Mouse (Mus musculus): ENCODE results near the gene Mcm2. TPM values are rescaled to one million over a fixed set of nuclear protein-coding genes. Genes with fewer than 3 reads are reported as not detected.

The Mcm2 gene
- polyA plus RNA-seq, 1 experiment: 126 TPM

DNA sequence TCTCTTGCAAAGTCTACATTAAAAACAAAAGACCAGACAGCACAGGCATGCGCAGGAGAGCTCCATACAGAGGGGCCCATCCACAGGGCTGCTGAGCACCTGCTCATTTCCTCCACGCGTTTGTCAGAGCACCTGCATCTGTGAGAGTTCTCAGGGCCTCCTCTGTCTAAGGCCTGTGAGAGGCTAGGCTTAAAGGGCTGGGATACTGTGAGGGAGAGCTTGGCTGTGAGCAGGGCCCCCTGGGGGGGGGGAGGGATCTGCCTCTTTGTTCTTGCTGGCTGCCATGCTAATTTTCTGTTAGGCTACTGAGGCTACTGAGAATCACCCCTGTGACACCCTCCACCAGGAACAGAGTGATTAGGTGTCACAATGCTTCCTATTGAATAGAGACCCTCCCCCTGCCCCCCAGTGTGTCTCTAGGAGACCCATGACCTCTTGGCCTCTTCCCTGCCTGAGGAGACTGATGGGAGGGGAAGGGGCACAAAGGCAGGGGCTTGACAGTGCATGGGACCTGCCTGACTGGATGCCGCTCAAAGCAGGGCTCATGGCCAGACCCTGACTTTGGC lies 27.1 kb upstream of the Mcm2 start:
- no peaks in the 10 kb centered on the region for H3K27me3 ChIP-seq (ENCODE audit: control insufficient read depth, insufficient read depth, insufficient read length)
- no peaks in the 10 kb centered on the region for H3K79me2 ChIP-seq (ENCODE audit: control insufficient read depth, insufficient read depth)
- no peaks in the 10 kb centered on the region for H3K36me3 ChIP-seq (ENCODE audit: control insufficient read depth, insufficient read depth)
- H3ac ChIP-seq (ENCODE audit: control insufficient read depth, insufficient read length, low read depth): no peak overlapping the region
- no peak overlapping the region for H3K4me3 ChIP-seq (ENCODE audit: insufficient read depth, poor library complexity, severe bottlenecking)
- no peak for TF ChIP-seq MYOD1 (IDR thresholded peaks at IDR 0.05; ENCODE audit: control insufficient read depth, insufficient read length, low read depth)
- no peak for TF ChIP-seq FOSL1 (IDR thresholded peaks at IDR 0.05; ENCODE audit: insufficient read depth, low read length, poor library complexity, severe bottlenecking)
- TF ChIP-seq CEBPB (IDR thresholded peaks at IDR 0.05; ENCODE audit: low read depth): no peak
- no peak for TF ChIP-seq CTCF (IDR thresholded peaks at IDR 0.05; ENCODE audit: control insufficient read depth, insufficient read depth, insufficient read length)
- TF ChIP-seq USF1 (IDR thresholded peaks at IDR 0.05; ENCODE audit: low read depth): no peak
- no peak for TF ChIP-seq MYOG (IDR thresholded peaks at IDR 0.05; ENCODE audit: control insufficient read depth, extremely low read depth, insufficient read length)
- no peak for TF ChIP-seq MAX (IDR thresholded peaks at IDR 0.05)
- H3K79me3 ChIP-seq (ENCODE audit: low read depth): no peaks in the 10 kb centered on the region

DNA sequence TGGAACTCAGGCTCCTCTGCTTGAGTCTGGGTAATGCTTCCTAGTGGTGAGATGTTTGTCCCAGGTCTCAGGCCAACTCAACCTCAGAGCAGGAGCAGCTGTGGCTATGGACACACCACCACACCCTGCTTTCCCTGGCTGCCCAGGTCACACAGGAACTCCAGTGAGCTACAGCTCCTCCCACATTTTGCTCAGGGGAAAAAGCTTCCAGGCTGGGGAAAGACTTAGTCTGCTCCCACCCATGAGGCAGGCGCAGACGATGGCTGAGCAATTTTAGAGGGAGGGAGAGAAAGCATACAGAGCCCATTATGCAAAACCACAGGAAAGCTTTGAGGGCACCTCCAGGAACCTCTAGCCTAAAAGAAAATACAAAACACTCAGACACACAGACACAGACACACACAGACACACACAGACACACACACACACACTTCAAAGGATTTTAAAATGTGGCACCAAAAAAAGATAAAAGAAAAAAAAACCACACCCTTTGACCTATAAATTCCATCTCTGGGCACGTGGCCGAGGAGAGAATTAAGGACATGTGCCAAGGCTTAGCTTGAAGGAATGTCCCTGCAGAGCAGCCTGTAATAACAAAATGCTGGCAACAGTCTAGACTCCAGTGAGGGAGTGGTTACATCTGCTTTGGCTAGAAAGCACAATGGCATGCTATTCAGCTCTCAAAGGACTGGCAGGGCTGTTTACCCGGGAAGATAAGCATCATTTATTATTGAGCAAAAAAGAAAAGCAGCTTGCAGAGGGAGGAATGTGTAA lies 26.1 kb upstream of the Mcm2 start:
- Histone ChIP-seq H3K36me3 (ENCODE audit: control insufficient read depth, insufficient read depth) (no peaks in the 10 kb centered on the region), H3K79me3 (ENCODE audit: low read depth) (no peaks in the 10 kb centered on the region), H3K79me2 (ENCODE audit: control insufficient read depth, insufficient read depth) (no peaks in the 10 kb centered on the region), H3K27me3 (ENCODE audit: control insufficient read depth, insufficient read depth, insufficient read length) (no peaks in the 10 kb centered on the region), H3ac (ENCODE audit: control insufficient read depth, insufficient read length, low read depth) (no peak overlapping the region), H3K4me3 (ENCODE audit: insufficient read depth, poor library complexity, severe bottlenecking) (no peak overlapping the region)
- TF ChIP-seq MAX (IDR thresholded peaks at IDR 0.05): peak; percentile 88
- no peak for TF ChIP-seq FOSL1 (IDR thresholded peaks at IDR 0.05; ENCODE audit: insufficient read depth, low read length, poor library complexity, severe bottlenecking)
- TF ChIP-seq CEBPB (IDR thresholded peaks at IDR 0.05; ENCODE audit: low read depth): no peak
- TF ChIP-seq USF1 (IDR thresholded peaks at IDR 0.05; ENCODE audit: low read depth): peak; percentile 92
- peak; percentile 62 for TF ChIP-seq MYOD1 (IDR thresholded peaks at IDR 0.05; ENCODE audit: control insufficient read depth, insufficient read length, low read depth)

DNA sequence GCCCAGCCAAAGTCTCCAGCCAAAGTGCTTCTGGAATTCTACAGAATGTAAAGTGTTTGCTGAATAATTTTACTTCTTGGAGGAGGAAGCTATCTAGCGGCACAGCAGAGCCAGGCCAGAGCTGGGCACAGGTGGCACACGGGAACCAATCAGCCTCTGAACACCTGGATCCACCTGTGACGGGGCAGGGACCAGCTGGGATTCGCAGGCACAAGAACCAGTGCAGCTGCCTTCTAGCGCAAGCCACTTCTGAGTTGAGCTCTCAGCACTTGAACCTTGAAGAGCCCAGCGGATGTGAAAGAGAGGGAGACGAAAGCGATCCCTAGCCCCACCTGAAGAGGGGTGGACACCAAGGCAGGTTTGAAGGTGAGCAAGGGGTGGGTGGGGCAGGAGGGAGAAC lies 20.2 kb upstream of the Mcm2 start:
- no peak overlapping the region for H3ac ChIP-seq (ENCODE audit: control insufficient read depth, insufficient read length, low read depth)
- no peaks in the 10 kb centered on the region for H3K36me3 ChIP-seq (ENCODE audit: control insufficient read depth, insufficient read depth)
- no peaks in the 10 kb centered on the region for H3K27me3 ChIP-seq (ENCODE audit: control insufficient read depth, insufficient read depth, insufficient read length)
- no peaks in the 10 kb centered on the region for H3K79me2 ChIP-seq (ENCODE audit: control insufficient read depth, insufficient read depth)
- H3K4me3 ChIP-seq (ENCODE audit: insufficient read depth, poor library complexity, severe bottlenecking): no peak overlapping the region
- no peak for TF ChIP-seq CTCF (IDR thresholded peaks at IDR 0.05; ENCODE audit: control insufficient read depth, insufficient read depth, insufficient read length)
- H3K79me3 ChIP-seq (ENCODE audit: low read depth): no peaks in the 10 kb centered on the region

DNA sequence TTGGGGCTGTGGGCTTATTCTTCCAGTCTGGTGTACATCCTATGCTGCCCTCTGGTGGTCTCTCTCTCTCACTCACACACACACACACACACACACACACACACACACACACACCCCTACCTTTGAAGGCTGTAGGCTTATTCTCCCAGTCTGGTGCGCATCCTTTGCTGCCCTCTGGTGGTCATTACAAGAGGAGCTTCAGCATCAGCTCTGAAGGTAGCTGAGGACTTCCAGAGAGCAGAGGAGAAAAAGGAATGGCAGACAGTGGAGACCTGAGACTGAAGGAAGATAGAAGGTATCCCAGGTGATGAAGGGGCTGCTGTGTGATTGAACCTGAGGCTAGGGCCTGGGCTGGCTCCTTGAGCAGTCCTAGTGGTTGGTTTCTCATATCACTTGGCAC lies 17.6 kb upstream of the Mcm2 start:
- peaks cover 5% of the 10 kb centered on the region for H3K36me3 ChIP-seq (ENCODE audit: control insufficient read depth, insufficient read depth)
- TF ChIP-seq CTCF (IDR thresholded peaks at IDR 0.05; ENCODE audit: control insufficient read depth, insufficient read depth, insufficient read length) (peak; percentile 34), CEBPB (IDR thresholded peaks at IDR 0.05; ENCODE audit: low read depth) (no peak), MYOG (IDR thresholded peaks at IDR 0.05; ENCODE audit: control insufficient read depth, extremely low read depth, insufficient read length) (no peak)
- H3ac ChIP-seq (ENCODE audit: control insufficient read depth, insufficient read length, low read depth): no peak overlapping the region
- no peaks in the 10 kb centered on the region for H3K79me3 ChIP-seq (ENCODE audit: low read depth)
- H3K4me3 ChIP-seq (ENCODE audit: insufficient read depth, poor library complexity, severe bottlenecking): no peak overlapping the region
- no peaks in the 10 kb centered on the region for H3K79me2 ChIP-seq (ENCODE audit: control insufficient read depth, insufficient read depth)
- H3K27me3 ChIP-seq (ENCODE audit: control insufficient read depth, insufficient read depth, insufficient read length): no peaks in the 10 kb centered on the region

DNA sequence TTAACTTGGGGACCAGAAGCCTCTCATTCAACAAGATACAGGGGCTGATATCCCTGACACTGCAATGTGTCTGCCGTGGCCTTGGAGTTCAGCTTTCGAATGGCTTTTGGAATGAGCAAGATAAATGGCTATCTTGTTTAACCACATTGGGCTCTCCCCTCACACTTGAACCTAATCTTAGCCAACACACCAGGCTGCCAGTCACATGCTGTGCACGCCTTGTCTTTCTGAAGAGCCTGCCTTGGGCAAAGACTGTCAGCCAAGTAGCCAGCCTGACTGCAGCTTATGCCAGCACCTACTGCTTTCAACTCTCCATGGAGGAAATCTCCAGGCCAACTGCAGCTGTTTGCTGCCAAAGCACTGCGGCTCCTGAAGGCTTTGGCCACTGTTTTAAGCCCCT lies 16.9 kb upstream of the Mcm2 start:
- H3K27me3 ChIP-seq (ENCODE audit: control insufficient read depth, insufficient read depth, insufficient read length): no peaks in the 10 kb centered on the region
- TF ChIP-seq FOSL1 (IDR thresholded peaks at IDR 0.05; ENCODE audit: insufficient read depth, low read length, poor library complexity, severe bottlenecking): no peak
- TF ChIP-seq CEBPB (IDR thresholded peaks at IDR 0.05; ENCODE audit: low read depth): no peak
- no peak for TF ChIP-seq USF1 (IDR thresholded peaks at IDR 0.05; ENCODE audit: low read depth)
- no peak for TF ChIP-seq CTCF (IDR thresholded peaks at IDR 0.05; ENCODE audit: control insufficient read depth, insufficient read depth, insufficient read length)
- no peak for TF ChIP-seq MYOG (IDR thresholded peaks at IDR 0.05; ENCODE audit: control insufficient read depth, extremely low read depth, insufficient read length)
- no peak for TF ChIP-seq MAX (IDR thresholded peaks at IDR 0.05)
- TF ChIP-seq MYOD1 (IDR thresholded peaks at IDR 0.05; ENCODE audit: control insufficient read depth, insufficient read length, low read depth): no peak
- no peak overlapping the region for H3K4me3 ChIP-seq (ENCODE audit: insufficient read depth, poor library complexity, severe bottlenecking)
- peaks cover 5% of the 10 kb centered on the region for H3K36me3 ChIP-seq (ENCODE audit: control insufficient read depth, insufficient read depth)
- H3K79me3 ChIP-seq (ENCODE audit: low read depth): no peaks in the 10 kb centered on the region
- no peak overlapping the region for H3ac ChIP-seq (ENCODE audit: control insufficient read depth, insufficient read length, low read depth)
- no peaks in the 10 kb centered on the region for H3K79me2 ChIP-seq (ENCODE audit: control insufficient read depth, insufficient read depth)

DNA sequence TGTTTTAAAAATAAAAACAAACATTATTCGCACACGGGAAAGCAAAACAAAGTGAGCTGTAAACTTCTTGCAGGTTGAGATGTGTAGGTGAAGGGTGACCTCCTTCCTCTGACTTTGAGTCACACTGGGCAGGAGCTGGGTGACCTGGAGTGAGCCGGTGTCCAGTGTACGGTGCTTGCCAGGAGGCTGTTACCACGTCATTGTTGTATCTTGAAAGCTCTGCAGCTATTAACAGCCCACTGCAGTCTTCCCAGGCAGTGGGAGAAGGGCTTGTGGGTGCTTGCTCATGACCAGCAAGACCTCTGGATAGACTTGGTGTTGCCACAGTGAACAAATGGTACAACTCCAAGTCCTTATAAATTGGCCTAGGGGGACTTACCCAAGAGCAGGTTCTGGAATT lies 16.2 kb upstream of the Mcm2 start:
- Histone ChIP-seq H3K27me3 (ENCODE audit: control insufficient read depth, insufficient read depth, insufficient read length) (no peaks in the 10 kb centered on the region), H3ac (ENCODE audit: control insufficient read depth, insufficient read length, low read depth) (no peak overlapping the region), H3K79me2 (ENCODE audit: control insufficient read depth, insufficient read depth) (no peaks in the 10 kb centered on the region), H3K36me3 (ENCODE audit: control insufficient read depth, insufficient read depth) (peaks cover 5% of the 10 kb centered on the region), H3K4me3 (ENCODE audit: insufficient read depth, poor library complexity, severe bottlenecking) (no peak overlapping the region), H3K79me3 (ENCODE audit: low read depth) (no peaks in the 10 kb centered on the region)
- TF ChIP-seq USF1 (IDR thresholded peaks at IDR 0.05; ENCODE audit: low read depth) (no peak), CTCF (IDR thresholded peaks at IDR 0.05; ENCODE audit: control insufficient read depth, insufficient read depth, insufficient read length) (no peak), MYOG (IDR thresholded peaks at IDR 0.05; ENCODE audit: control insufficient read depth, extremely low read depth, insufficient read length) (no peak)

Data from C2C12 (cell line).